Comparison of ENCODE assay signal across 22 mouse cellular contexts in genomic region chr5:49268807-49269206, GRCm38 (mm10).
DNase-seq lines count a peak whose midpoint lies in the region; ATAC-seq lines count a peak whose summit lies in the region.
"Had no signal": no experiment of that assay in that cellular context is flagged by ENCODE, and none has a peak within 500 bp of the region (broad histone marks: within the 10 kb centered on the region; RNA-seq: fewer than 3 reads in every experiment).

No protein-coding gene starts in this region.

- H3K4me1 ChIP-seq in forebrain, embryonic 10.5 days, result no peaks in the 10 kb centered on the region

- no peaks in the 10 kb centered on the region for H3K36me3 ChIP-seq in forebrain, embryonic 10.5 days (replicated peaks)
- H3K36me3 ChIP-seq: G1E had no signal

- no peak overlapping the region for H3K27ac ChIP-seq in forebrain, embryonic 10.5 days

- ATAC-seq in frontal cortex, adult (ENCODE audit: low TSS enrichment), result peak; percentile 87
- ATAC-seq: activated CD4-positive, CD25-positive, alpha-beta regulatory T cell, adult 4 months; CD4-positive, CD25-positive, alpha-beta regulatory T cell, adult 4 months; Patski had no signal

- 91% methylated on average over 8 of the region's 8 CpGs for WGBS in forebrain, embryonic 10.5 days

- no peak overlapping the region for H3K4me3 ChIP-seq in forebrain, embryonic 10.5 days

- no peaks in the 10 kb centered on the region for H3K9me3 ChIP-seq in forebrain, embryonic 10.5 days
- H3K9me3 ChIP-seq: G1E had no signal

- no peaks in the 10 kb centered on the region for H3K27me3 ChIP-seq in forebrain, embryonic 10.5 days (ENCODE audit: poor library complexity, severe bottlenecking)
- H3K27me3 ChIP-seq: CH12.LX had no signal

- DNase-seq in frontal cortex, postnatal 36 days (ENCODE audit: low spot score in 2 of 2), result no peak
- peak; percentile 61 for DNase-seq in brain, adult 2 months (ENCODE audit: low read depth, low spot score)
- peak; percentile 55 for DNase-seq in telencephalon, adult 2 months (ENCODE audit: low read depth, low spot score)
- DNase-seq in forebrain, embryonic 10.5 days (ENCODE audit: extremely low spot score, low spot score), result no peak
- DNase-seq in adrenal gland, postnatal 36 days, result no peak
- DNase-seq: adrenal gland, adult 2 months; adrenal gland, adult 8-10 months; adrenal gland, postnatal 10 days; adrenal gland, postnatal 14 days; adrenal gland, postnatal 25 days; B cell, adult 2 months; cerebellum, adult 11 months; cerebellum, adult 11-12 months; cerebellum, adult 18-20 months; cerebellum, adult 2 months; cerebellum, adult 8-10 months had no signal

Comparison
In these comparisons a context has a peak if more than half of its experiments do, and no peak if none do; other contexts are left out.
1. DNase-seq: peak in brain, adult 2 months (single experiment) and telencephalon, adult 2 months (single experiment); none in frontal cortex, postnatal 36 days (0 of 2), forebrain, embryonic 10.5 days (single experiment) and adrenal gland, postnatal 36 days (0 of 2).